Mouse (Mus musculus): ENCODE measurements around the gene Mrps5. TPM values are rescaled to one million over a fixed set of nuclear protein-coding genes. Genes with fewer than 3 reads are reported as not detected.

The Mrps5 gene
- 157 and 158 TPM in 2 replicates for polyA plus RNA-seq (2012; rRNA removed)

DNA sequence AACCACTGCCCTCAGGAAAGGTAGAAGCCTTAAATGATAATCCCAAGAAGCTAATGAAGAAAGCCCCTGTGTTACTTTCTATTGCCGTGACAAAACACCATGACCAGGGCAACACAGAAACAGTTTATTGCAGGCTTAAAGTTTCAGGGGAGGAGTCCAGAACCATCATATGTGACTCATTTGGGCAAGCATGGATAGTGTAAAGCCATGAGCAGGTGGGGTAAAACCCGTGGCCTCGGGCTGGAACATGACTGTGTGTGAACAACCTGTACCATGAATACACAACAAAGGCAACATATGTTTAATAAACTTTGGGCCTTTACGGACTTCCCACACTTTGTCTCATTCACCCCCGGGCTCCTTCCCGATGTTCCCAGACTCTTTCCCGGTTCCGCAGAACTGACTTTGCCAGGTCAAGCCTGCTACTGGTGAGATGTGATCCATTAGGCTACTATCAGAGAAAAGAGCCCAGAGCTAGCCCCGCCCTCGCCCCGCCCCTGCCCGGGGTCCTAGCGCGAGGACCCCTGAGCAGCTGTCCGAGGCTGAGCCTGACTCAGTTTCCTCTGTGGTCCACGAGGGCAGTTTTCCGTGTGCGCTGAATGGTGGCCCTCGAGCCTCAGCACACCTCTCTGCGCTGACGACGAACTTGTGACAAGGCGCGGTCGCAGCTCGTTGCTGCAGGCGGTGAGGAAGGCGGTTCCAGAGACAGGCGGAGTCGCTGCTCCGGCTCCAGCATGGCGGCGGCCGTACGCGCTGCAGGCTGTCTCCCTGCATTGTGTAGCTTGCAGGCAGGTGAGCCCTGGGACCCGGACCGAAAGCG is at the start of gene Mrps5, which contains the start of gene Zfp661:
Mrps5 (plus strand) TSS at position 529 of the 820 bp plus-strand sequence.
Zfp661 (minus strand) TSS at position 401 of the 820 bp plus-strand sequence.

DNA sequence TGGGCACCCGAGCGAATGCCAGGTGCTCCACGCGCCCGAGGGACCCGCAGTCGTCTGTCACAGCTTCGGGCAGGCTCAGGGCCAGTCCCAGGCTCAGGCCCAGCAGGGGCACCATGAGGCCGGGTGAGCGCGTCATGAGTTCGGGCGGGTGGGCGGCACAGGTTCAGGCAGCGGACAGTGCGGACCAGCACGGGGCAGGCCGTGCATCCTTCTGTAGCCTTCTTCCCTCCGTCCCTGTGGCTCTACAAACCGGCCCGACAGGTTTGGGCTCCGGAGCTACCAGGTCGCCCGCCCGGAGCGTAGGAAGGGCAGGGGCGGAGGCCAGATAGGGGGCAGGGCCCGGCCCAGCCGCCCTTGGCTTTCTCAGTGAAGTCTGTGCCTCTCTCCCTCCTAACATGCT is 45.8 kb upstream of the Mrps5 start, which contains the start of gene Prom2:
Prom2 (minus strand) TSS at position 283 of the 400 bp plus-strand sequence.

DNA sequence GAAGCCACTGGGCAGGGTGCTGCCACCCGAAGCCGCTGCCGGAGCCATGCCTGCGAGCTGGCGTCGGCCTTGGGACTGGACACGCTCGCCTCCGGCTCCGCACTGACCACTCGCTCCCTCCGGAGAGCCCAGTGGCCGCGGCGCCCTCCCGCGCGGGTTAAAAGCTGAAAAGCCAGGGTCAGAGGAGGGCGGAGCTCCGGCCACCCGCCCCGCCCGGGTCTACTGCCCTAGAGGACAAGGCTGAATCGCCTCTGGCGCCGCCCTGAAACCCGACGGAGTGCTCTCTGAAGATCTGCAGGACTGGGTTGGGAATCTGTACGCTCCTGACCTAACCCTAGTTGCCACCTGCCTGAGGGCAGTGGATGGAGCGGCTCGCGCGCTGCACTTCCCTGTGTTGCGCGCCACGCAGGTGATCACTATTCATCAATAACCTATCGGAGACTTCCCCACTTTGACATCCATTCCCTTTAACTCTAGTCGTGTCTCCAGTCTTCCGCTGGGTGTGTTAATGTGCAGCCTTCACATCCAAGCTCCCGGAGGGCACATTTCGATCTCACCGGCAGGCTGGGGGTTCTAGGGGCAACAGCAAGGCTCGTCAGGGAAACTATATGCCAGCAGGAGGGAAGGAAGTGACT is 69.2 kb downstream of the Mrps5 start, which contains the start of gene Mal:
Mal (minus strand) TSS at position 610 of the 635 bp plus-strand sequence.

Other genes starting within 250 kb of the Mrps5 start
- 0.03 TPM in 1 of 2 replicates, not detected in the other for gene Astl, start 248.6 kb upstream of the Mrps5 start, polyA plus RNA-seq (2012; rRNA removed)
- 0.40 TPM in 2 replicates for gene Adra2b, start 224.0 kb upstream of the Mrps5 start, polyA plus RNA-seq (2012; rRNA removed)
- gene Gpat2, start 162.0 kb upstream of the Mrps5 start, polyA plus RNA-seq (2012; rRNA removed), result 0.13 and 0.16 TPM in 2 replicates
- gene Fahd2a, start 142.7 kb upstream of the Mrps5 start, polyA plus RNA-seq (2012; rRNA removed), result 23.8 and 24.5 TPM in 2 replicates
- gene Kcnip3, start 65.1 kb upstream of the Mrps5 start, polyA plus RNA-seq (2012; rRNA removed), result 20.9 and 21.6 TPM in 2 replicates
- gene Prom2, start 45.8 kb upstream of the Mrps5 start, polyA plus RNA-seq (2012; rRNA removed), result 0.07 and 0.09 TPM in 2 replicates
- 9.5 and 10.1 TPM in 2 replicates for gene Zfp661, start 128 bp upstream of the Mrps5 start, polyA plus RNA-seq (2012; rRNA removed)
- gene Mal, start 69.5 kb downstream of the Mrps5 start, polyA plus RNA-seq (2012; rRNA removed), result 2.3 and 9.8 TPM in 2 replicates
- 1.2 TPM in 2 replicates for gene Mall, start 142.7 kb downstream of the Mrps5 start, polyA plus RNA-seq (2012; rRNA removed)
- gene Nphp1, start 201.7 kb downstream of the Mrps5 start, polyA plus RNA-seq (2012; rRNA removed), result 16.1 and 19.4 TPM in 2 replicates
- 71.0 and 72.7 TPM in 2 replicates for gene Mtln, start 205.3 kb downstream of the Mrps5 start, polyA plus RNA-seq (2012; rRNA removed)
- gene Bub1, start 244.6 kb downstream of the Mrps5 start, polyA plus RNA-seq (2012; rRNA removed), result 4.5 and 6.2 TPM in 2 replicates

Measured in central nervous system, embryonic 18 days (tissue).